Comparison of ENCODE assay signal across 26 mouse cellular contexts in the genomic region with DNA sequence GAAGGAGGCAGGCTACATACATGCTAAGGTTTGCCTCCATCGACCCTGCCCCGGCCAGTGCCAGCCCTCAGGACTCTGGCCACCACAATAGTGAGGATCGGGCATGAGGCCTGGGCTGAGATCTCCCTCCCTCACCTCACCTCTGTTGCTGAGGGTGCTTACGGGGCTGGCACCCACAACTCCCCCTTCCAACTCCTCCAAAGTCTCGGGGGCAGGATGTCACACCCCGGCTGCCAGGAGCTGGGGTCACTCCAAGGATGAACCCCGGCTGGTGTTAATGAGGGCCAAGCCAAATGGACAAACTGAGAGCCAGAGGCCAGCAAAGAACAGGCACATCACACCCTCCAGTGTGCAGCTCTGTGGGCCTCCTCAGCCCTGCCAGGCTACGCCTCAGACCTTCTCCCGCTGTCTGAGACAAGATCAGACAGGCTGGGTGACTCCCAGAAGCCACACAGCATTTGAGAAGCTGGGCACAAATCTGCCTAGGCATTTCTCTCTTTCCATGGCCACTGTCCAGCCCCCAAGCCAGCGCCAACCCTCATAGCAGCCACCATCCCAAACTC. TPM values are rescaled to one million over a fixed set of nuclear protein-coding genes. Genes with fewer than 3 reads are reported as not detected.
DNase-seq lines count a peak whose midpoint lies in the region; TF ChIP-seq lines count a peak whose summit lies in the region.
"Had no signal": no experiment of that assay in that cellular context is flagged by ENCODE, and none has a peak within 500 bp of the region (broad histone marks: within the 10 kb centered on the region; RNA-seq: fewer than 3 reads in every experiment).

No protein-coding gene starts in this region.

- H3K4me3 ChIP-seq in layer of hippocampus, adult 2 months = no peak overlapping the region
- H3K4me3 ChIP-seq: forebrain, embryonic 15.5 days; heart, adult 2 months; heart, embryonic 13.5 days; intestine, embryonic 15.5 days; left cerebral cortex, adult 2 months; limb, embryonic 12.5 days; midbrain, embryonic 13.5 days; neural tube, embryonic 13.5 days had no signal

- TF ChIP-seq CTCF in layer of hippocampus, adult 2 months (conservative IDR thresholded peaks at IDR 0.05) = no peak

- peak; percentile 73 for DNase-seq in gastrocnemius, postnatal 25 days
- DNase-seq in gastrocnemius, postnatal 4 days (ENCODE audit: low spot score in 2 of 2) = no peak
- DNase-seq in layer of hippocampus, adult 2 months (ENCODE audit: low spot score in 2 of 2) = no peak
- no peak for DNase-seq in layer of hippocampus, postnatal 25 days (ENCODE audit: extremely low spot score in 1 of 2, low spot score in 1 of 2)
- peak; percentile 12 to 54 for DNase-seq in spleen, postnatal 4 days (ENCODE audit: low spot score in 2 of 2)
- no peak for DNase-seq in spleen, adult 12 weeks (ENCODE audit: low spot score)
- DNase-seq: adrenal gland, postnatal 14 days; cerebellum, adult 11 months; cerebellum, adult 9-10 months; cerebellum, postnatal 36 days; heart, postnatal 14 days; kidney, adult 8-10 months; kidney, postnatal 14 days; liver, postnatal 0 days; retina, postnatal 1 day; right cerebral cortex, postnatal 25 days; thymus, postnatal 36 days had no signal

- H3K27ac ChIP-seq in layer of hippocampus, adult 2 months = peak overlapping the region; percentile 51; the same call in 1 of the 2 replicates
- H3K27ac ChIP-seq: forebrain, embryonic 15.5 days; heart, adult 2 months; heart, embryonic 13.5 days; intestine, embryonic 15.5 days; left cerebral cortex, adult 2 months; limb, embryonic 12.5 days; macrophage; midbrain, embryonic 13.5 days; neural tube, embryonic 13.5 days had no signal

RNA-seq across cellular contexts. Expression of a gene that starts 6.2 kb away (rescaled TPM):
- 100 to 1,000 TPM; 148 to 165 TPM for total RNA-seq in gastrocnemius, postnatal 25 days (2021)
- 10 to 100 TPM; 73.9 to 78.5 TPM for total RNA-seq in gastrocnemius, postnatal 4 days (2021)
- total RNA-seq in layer of hippocampus, adult 2 months (2021) = 10 to 100 TPM; 20.2 to 26.5 TPM
- total RNA-seq in layer of hippocampus, postnatal 25 days (2021) = 10 to 100 TPM; 21.2 to 22.2 TPM

RNA-seq across cellular contexts. Expression of a gene that starts 48.7 kb away (rescaled TPM):
- 100 to 1,000 TPM; 613 to 621 TPM for total RNA-seq in gastrocnemius, postnatal 25 days (2021)
- total RNA-seq in gastrocnemius, postnatal 4 days (2021) = 100 to 1,000 TPM; 295 to 300 TPM
- 100 to 1,000 TPM; 170 to 183 TPM for total RNA-seq in layer of hippocampus, adult 2 months (2021)
- total RNA-seq in layer of hippocampus, postnatal 25 days (2021) = 100 to 1,000 TPM; 182 to 190 TPM

Comparison
In these comparisons a context has a peak if more than half of its experiments do, and no peak if none do; other contexts are left out.
1. DNase-seq: peak in gastrocnemius, postnatal 25 days (single experiment) and spleen, postnatal 4 days (2 of 2); none in gastrocnemius, postnatal 4 days (0 of 2), layer of hippocampus, adult 2 months (0 of 2), layer of hippocampus, postnatal 25 days (0 of 2) and spleen, adult 12 weeks (single experiment).